Mouse (Mus musculus): ENCODE results near the gene Gp1bb. TPM values are rescaled to one million over a fixed set of nuclear protein-coding genes. Genes with fewer than 3 reads are reported as not detected.

The Gp1bb gene
- polyA plus RNA-seq, 1 experiment from 2014 or later, result 1.6 TPM

DNA sequence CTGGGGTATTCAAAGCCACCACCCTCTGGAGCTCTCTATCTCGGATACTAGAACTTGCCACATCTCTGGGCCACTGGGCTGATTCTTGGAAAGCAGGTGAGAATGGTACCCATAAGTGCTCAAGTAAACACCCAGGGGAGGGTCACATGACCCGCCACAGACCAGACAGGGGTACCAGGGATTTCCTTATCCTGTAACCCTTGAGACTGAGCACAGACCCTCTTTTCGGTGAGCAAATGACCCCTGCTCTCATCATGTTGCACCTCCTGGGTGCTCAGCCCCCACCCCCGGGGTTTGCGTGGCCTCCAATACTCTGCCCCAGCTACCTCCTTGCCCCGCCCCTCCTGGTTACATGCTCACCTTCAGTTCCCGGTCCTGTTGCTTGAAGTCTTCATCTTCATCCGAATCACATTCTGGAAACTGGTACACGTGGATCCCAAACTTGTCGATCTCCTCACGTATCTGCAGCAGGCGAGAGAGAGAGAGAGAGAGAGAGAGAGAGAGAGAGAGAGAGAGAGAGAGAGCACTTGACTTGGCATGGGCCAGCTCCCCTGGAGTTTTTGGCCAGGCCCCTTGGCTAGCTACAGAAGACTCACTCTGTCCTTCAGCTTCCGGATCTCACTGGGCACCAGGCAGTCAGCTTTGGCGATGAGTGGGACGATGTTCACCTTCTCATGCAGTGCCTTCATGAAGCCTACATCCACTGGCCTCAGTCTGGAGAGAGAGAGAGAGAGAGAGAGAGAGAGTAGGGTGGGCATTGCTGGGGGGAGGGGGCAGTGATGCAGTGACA, 1.7 kb upstream of the Gp1bb start:
- ATAC-seq, result no peak
- peaks cover 6% of the 10 kb centered on the region; the same call in 1 of the 2 replicates for H3K36me3 ChIP-seq (ENCODE audit: control insufficient read depth, insufficient read depth, low read length)
- no peak overlapping the region for H3K4me3 ChIP-seq (ENCODE audit: low read length)
- H3K4me2 ChIP-seq (ENCODE audit: low read depth, low read length), result no peak overlapping the region
- H3K9me3 ChIP-seq (ENCODE audit: control insufficient read depth, low read length), result no peaks in the 10 kb centered on the region
- peaks cover 44% of the 10 kb centered on the region for H3K4me1 ChIP-seq (ENCODE audit: control insufficient read depth, insufficient read depth, low read length)
- no peak overlapping the region for H3K27ac ChIP-seq (ENCODE audit: low read length)
- H3K27me3 ChIP-seq (replicated peaks; ENCODE audit: control insufficient read depth, insufficient read depth, low read length), result peaks cover 65% of the 10 kb centered on the region
- no peak overlapping the region for H3K9ac ChIP-seq (ENCODE audit: low read depth, low read length)
- 66% methylated on average over 15 of the region's 15 CpGs for WGBS

DNA sequence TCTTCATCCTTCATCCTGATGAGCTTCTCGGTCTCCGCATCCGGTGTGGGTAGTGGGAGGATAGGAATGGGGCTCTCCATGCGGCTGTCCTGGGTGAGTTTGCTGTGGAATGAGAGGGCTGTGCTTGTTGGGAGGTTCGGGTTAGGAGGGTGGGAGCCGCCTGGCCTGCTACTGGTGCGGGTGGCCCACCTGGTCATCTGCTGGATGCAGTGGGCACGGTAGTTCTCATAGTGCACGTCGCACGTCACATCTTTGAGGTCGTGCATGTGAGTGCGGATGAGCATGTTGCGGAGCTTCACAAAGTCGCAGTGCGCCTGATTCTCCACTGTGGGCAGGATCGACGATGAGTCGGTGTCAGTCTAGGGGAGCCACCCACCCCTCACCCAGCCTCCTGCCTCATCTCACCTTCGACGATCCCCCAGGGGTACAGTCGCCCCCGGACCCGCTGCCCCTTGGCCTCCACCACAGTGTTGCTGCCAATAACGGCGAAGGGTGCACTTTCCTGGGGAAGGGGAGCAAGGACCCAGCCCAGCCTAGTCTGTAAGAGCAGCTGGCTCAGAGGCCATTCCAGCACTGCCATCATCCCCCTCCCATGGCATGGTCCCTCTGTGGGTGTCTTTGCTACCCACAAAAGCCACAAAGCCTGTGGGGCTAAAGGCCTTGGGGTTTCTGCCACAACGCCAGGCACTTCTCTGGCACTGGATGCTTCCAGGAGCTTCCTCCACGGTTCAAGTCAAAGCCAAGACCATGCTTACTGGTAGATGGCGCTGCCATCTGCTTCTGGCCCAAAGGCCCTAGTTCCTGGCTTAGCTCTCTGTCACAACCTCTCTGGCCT, 930 bp upstream of the Gp1bb start:
- 62% methylated on average over 29 of the region's 29 CpGs for WGBS
- no peak overlapping the region for H3K4me2 ChIP-seq (ENCODE audit: low read depth, low read length)
- peaks cover 6% of the 10 kb centered on the region; the same call in 1 of the 2 replicates for H3K36me3 ChIP-seq (ENCODE audit: control insufficient read depth, insufficient read depth, low read length)
- H3K9ac ChIP-seq (ENCODE audit: low read depth, low read length), result no peak overlapping the region
- no peak for ATAC-seq
- H3K4me1 ChIP-seq (ENCODE audit: control insufficient read depth, insufficient read depth, low read length), result peaks cover 35% of the 10 kb centered on the region
- no peak overlapping the region for H3K27ac ChIP-seq (ENCODE audit: low read length)
- no peaks in the 10 kb centered on the region for H3K9me3 ChIP-seq (ENCODE audit: control insufficient read depth, low read length)
- H3K27me3 ChIP-seq (replicated peaks; ENCODE audit: control insufficient read depth, insufficient read depth, low read length), result peaks cover 72% of the 10 kb centered on the region
- H3K4me3 ChIP-seq (ENCODE audit: low read length), result no peak overlapping the region

DNA sequence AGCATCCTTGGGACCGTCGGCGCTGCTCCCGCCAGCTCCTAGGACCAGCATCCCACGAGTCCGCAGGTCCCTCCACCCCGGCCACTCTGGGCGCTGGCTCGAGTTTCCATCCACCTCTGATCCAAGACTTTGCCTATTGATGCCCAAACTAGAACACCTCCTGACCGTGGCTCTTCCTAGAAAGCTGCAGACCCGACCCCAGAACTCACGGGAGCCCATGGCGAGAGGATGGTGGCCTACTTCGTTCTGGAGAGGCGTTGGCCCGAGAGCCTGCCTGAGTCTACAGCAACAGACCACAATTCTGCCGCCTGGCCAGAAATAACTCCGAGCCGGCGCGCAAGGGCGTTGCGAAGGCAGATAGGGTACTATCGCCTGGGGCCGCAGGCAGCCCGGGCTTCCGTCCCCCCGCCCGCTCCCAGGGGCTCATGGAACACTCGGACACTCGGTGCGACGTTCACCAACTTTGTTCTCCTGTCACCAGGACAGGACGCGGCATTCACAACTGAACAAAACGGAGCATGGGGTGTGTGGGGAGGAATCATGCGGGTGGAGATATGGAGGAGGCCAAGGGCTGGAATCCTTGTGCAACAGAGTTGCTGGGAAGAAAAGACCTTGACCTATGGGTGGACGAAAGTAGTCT, 721 bp downstream of the Gp1bb start:
- Histone ChIP-seq H3K4me1 (ENCODE audit: control insufficient read depth, insufficient read depth, low read length) (peaks cover 26% of the 10 kb centered on the region), H3K27ac (ENCODE audit: low read length) (no peak overlapping the region), H3K9ac (ENCODE audit: low read depth, low read length) (peak overlapping the region; percentile 10; the same call in 1 of the 2 replicates), H3K4me2 (ENCODE audit: low read depth, low read length) (peak overlapping the region; percentile 93), H3K36me3 (ENCODE audit: control insufficient read depth, insufficient read depth, low read length) (peaks cover 6% of the 10 kb centered on the region; the same call in 1 of the 2 replicates), H3K4me3 (ENCODE audit: low read length) (peak overlapping the region; percentile 56), H3K27me3 (replicated peaks; ENCODE audit: control insufficient read depth, insufficient read depth, low read length) (peaks cover 71% of the 10 kb centered on the region), H3K9me3 (ENCODE audit: control insufficient read depth, low read length) (no peaks in the 10 kb centered on the region)
- ATAC-seq, result no peak
- 15% methylated on average over 38 of the region's 38 CpGs for WGBS

DNA sequence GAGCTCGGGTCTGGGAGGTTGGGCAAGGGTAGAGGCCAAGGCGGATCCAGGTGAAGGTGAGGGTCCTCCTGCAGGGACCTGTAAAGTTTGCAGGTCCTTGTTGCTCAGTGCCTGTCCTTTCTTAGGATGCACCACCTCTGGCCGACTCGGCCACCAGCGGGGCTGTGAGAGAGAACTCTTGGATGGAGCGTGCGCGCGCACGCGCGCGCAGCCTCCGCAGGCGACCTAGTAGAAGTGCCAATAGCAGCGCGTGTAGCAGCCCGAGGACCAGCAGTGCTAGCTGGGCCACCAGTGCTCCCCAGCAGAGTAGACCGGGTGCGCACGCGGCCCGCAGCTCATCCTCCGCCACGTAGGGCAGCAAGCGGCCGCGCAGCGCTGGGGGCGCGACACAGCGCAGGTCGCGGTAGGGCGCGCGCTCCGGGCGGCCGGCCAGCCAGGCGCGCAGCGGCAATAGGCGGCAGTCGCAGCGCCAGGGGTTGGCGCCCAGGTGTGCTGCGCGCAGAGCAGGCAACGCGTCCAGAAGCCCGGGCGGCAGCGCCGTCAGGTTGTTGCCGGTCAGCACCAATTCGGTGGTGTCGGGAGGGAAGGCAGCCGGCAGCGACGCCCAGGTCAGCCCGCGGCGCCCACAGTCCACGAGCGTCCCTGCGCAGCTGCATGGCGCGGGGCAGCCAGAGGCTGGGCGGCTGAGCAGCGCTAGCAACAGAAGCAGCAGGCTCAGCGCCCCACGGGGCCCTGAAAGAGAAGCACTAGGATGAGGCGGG, 1.4 kb downstream of the Gp1bb start:
- Histone ChIP-seq H3K9ac (ENCODE audit: low read depth, low read length) (peak overlapping the region; percentile 46; the same call in 1 of the 2 replicates), H3K36me3 (ENCODE audit: control insufficient read depth, insufficient read depth, low read length) (peaks cover 6% of the 10 kb centered on the region; the same call in 1 of the 2 replicates), H3K27ac (ENCODE audit: low read length) (no peak overlapping the region), H3K4me1 (ENCODE audit: control insufficient read depth, insufficient read depth, low read length) (peaks cover 20% of the 10 kb centered on the region), H3K9me3 (ENCODE audit: control insufficient read depth, low read length) (no peaks in the 10 kb centered on the region), H3K27me3 (replicated peaks; ENCODE audit: control insufficient read depth, insufficient read depth, low read length) (peaks cover 73% of the 10 kb centered on the region), H3K4me2 (ENCODE audit: low read depth, low read length) (peak overlapping the region; percentile 93), H3K4me3 (ENCODE audit: low read length) (peak overlapping the region; percentile 56)
- peak; percentile 10; the same call in 1 of the 2 replicates for ATAC-seq
- 3% methylated on average over 73 of the region's 74 CpGs for WGBS

DNA sequence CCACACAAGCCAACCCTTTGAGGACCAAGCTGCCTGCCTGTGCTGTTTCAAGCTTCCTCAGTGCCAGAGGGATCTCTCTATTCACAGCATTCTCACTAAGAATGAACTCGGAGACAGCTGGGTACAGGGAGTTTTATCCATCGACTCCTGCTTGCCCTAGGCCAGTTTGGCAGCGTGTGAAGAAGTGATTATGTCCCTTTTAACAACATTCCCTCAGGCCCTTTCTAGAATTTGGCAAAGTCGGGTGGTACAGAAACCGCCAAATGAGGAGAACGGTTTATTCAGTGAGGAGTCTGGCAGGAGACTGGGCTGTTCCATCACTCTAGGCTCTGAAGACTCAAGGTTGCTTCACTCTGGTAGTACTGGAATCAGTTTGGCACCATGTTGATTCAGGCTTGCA, 2.0 kb downstream of the Gp1bb start:
- ATAC-seq, result no peak
- Histone ChIP-seq H3K4me2 (ENCODE audit: low read depth, low read length) (no peak overlapping the region), H3K27me3 (replicated peaks; ENCODE audit: control insufficient read depth, insufficient read depth, low read length) (peaks cover 67% of the 10 kb centered on the region), H3K4me1 (ENCODE audit: control insufficient read depth, insufficient read depth, low read length) (peaks cover 19% of the 10 kb centered on the region), H3K9me3 (ENCODE audit: control insufficient read depth, low read length) (no peaks in the 10 kb centered on the region), H3K9ac (ENCODE audit: low read depth, low read length) (no peak overlapping the region), H3K4me3 (ENCODE audit: low read length) (no peak overlapping the region; the same call in 1 of the 2 replicates), H3K36me3 (ENCODE audit: control insufficient read depth, insufficient read depth, low read length) (peaks cover 6% of the 10 kb centered on the region; the same call in 1 of the 2 replicates), H3K27ac (ENCODE audit: low read length) (no peak overlapping the region)
- WGBS, result 53% methylated on average over 6 of the region's 6 CpGs

DNA sequence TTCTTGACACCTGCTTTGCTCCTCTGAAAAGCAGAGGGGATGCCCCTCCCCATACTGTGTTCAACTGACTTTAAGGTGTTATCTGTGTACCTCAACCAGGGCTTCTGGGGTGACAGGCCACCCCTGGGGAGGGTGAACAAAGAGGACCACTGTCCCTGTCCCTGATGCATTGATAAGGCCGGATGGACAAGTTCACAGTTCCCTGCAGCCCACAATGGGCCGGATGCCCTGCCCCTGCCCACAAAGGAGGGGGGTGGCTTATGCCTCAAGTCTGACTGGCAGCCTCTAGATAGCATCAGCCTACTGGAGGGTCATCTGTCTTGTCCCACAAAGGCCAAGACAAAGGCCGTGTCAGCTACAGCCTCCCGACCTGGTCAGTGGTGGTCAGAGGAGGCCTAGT, 3.1 kb downstream of the Gp1bb start:
- Histone ChIP-seq H3K9ac (ENCODE audit: low read depth, low read length) (no peak overlapping the region), H3K27me3 (replicated peaks; ENCODE audit: control insufficient read depth, insufficient read depth, low read length) (peaks cover 63% of the 10 kb centered on the region), H3K4me2 (ENCODE audit: low read depth, low read length) (no peak overlapping the region), H3K36me3 (ENCODE audit: control insufficient read depth, insufficient read depth, low read length) (peaks cover 4% of the 10 kb centered on the region; the same call in 1 of the 2 replicates), H3K4me1 (ENCODE audit: control insufficient read depth, insufficient read depth, low read length) (peaks cover 19% of the 10 kb centered on the region), H3K4me3 (ENCODE audit: low read length) (no peak overlapping the region), H3K9me3 (ENCODE audit: control insufficient read depth, low read length) (no peaks in the 10 kb centered on the region), H3K27ac (ENCODE audit: low read length) (no peak overlapping the region)
- WGBS, result 60% methylated on average over 4 of the region's 4 CpGs
- ATAC-seq, result no peak

DNA sequence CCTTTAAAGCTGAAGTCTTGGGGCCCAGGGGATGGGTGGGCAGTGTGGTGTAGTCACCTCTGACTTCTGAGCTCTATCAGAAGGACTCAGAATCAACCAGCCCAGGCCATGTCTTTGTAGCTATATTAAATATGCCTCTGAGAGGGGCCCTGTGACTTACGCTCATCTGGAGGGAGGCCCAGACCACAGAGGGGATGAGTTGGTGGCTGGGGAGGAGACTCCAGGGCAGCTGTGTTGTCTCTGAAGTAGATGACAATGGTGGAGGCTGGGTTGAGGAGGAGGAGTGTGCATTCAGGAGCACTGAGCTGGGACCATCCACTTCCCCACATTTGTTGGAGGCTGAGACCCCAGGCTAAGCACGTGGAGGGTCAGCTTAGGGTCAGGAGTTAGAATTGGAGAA, 3.9 kb downstream of the Gp1bb start:
- Histone ChIP-seq H3K9me3 (ENCODE audit: control insufficient read depth, low read length) (no peaks in the 10 kb centered on the region), H3K9ac (ENCODE audit: low read depth, low read length) (no peak overlapping the region), H3K36me3 (ENCODE audit: control insufficient read depth, insufficient read depth, low read length) (peaks cover 4% of the 10 kb centered on the region; the same call in 1 of the 2 replicates), H3K27ac (ENCODE audit: low read length) (no peak overlapping the region), H3K4me1 (ENCODE audit: control insufficient read depth, insufficient read depth, low read length) (peaks cover 19% of the 10 kb centered on the region), H3K4me3 (ENCODE audit: low read length) (no peak overlapping the region), H3K27me3 (replicated peaks; ENCODE audit: control insufficient read depth, insufficient read depth, low read length) (peaks cover 56% of the 10 kb centered on the region), H3K4me2 (ENCODE audit: low read depth, low read length) (no peak overlapping the region)
- 57% methylated on average over 2 of the region's 2 CpGs for WGBS
- ATAC-seq, result no peak

DNA sequence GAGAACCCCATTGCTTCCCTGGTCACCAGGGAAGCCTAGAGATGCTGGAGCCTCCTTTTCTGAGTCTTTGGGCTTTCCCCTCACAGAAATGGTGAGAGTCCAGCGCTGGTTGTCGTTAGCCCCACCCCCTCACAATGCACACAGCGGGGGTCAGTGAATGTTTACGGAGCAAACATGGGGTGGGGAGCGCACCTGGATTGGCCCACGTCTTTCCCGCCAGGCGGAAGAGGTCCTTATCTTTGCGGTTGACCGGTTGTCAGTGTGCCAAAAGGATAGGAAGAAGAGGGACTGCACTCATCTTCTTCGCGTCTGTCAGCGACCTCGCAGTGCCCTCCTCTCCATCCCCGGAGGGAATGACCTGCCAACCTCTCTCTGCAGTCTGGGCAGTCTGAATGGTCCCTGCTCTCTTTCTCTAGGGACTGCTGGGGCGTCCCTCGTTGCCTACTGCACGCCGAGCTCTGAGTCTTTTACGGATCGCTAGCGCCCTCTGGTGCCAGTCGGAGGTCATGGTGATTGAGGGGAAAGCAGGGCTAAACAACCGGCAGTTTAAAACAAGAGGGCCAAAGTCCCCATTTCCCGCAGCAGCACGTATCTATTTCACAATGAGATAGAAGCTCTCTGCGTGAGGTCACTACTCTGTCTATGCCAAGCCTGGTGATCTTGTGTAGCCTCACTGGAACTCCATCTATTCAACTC, 4.7 kb downstream of the Gp1bb start:
- Histone ChIP-seq H3K4me3 (ENCODE audit: low read length) (peak overlapping the region; percentile 28), H3K4me2 (ENCODE audit: low read depth, low read length) (peak overlapping the region; percentile 67), H3K4me1 (ENCODE audit: control insufficient read depth, insufficient read depth, low read length) (peaks cover 19% of the 10 kb centered on the region), H3K36me3 (ENCODE audit: control insufficient read depth, insufficient read depth, low read length) (no peaks in the 10 kb centered on the region), H3K9ac (ENCODE audit: low read depth, low read length) (no peak overlapping the region), H3K9me3 (ENCODE audit: control insufficient read depth, low read length) (no peaks in the 10 kb centered on the region), H3K27me3 (replicated peaks; ENCODE audit: control insufficient read depth, insufficient read depth, low read length) (peaks cover 48% of the 10 kb centered on the region), H3K27ac (ENCODE audit: low read length) (no peak overlapping the region)
- WGBS, result 3% methylated on average over 27 of the region's 27 CpGs
- peak; percentile 74 for ATAC-seq

Measured in intestine, embryonic 16.5 days (tissue).